Mouse (Mus musculus): ENCODE data around the gene Plcl2. TPM values are rescaled to one million over a fixed set of nuclear protein-coding genes. Genes with fewer than 3 reads are reported as not detected.
"Not testable (repeated sequence)": the region's sequence is repeated elsewhere in the genome, so short reads cannot be mapped to it uniquely, and the experiment has no call there.

Gene Plcl2
- polyA plus RNA-seq, 1 experiment from 2014 or later, result 6.0 TPM

DNA sequence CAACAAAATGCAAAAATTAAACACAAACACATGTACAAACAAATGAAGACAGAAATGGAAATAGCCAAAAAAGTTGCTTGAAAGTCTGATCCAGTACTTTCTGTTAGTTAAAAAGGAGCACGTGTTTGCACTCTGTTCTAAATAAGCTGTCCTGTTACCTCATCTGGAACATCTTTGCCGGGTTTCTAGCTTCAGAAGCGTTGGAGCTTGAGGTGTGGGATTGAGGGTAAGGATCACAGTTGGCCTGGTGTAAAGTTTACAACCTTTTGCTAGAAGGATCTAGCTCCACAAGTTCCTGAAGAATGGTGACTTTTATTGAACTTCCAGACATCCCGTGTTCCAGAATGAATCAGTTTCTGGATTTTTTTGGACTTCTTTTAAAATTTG, 49.0 kb downstream of the Plcl2 start:
- 0 out of 2 replicates have a peak, but pooled peaks cover 9% of the 10 kb centered on the region for H3K4me1 ChIP-seq
- WGBS, result 84% methylated on average over 4 of the region's 4 CpGs
- no peak overlapping the region for H3K27ac ChIP-seq (replicated peaks)
- no peaks in the 10 kb centered on the region for H3K36me3 ChIP-seq (replicated peaks)
- no peak for DNase-seq (ENCODE audit: low spot score)
- no peaks in the 10 kb centered on the region for H3K27me3 ChIP-seq (replicated peaks; ENCODE audit: low read depth, poor library complexity, severe bottlenecking)
- no peak overlapping the region for H3K4me3 ChIP-seq
- H3K9me3 ChIP-seq, result no peaks in the 10 kb centered on the region

DNA sequence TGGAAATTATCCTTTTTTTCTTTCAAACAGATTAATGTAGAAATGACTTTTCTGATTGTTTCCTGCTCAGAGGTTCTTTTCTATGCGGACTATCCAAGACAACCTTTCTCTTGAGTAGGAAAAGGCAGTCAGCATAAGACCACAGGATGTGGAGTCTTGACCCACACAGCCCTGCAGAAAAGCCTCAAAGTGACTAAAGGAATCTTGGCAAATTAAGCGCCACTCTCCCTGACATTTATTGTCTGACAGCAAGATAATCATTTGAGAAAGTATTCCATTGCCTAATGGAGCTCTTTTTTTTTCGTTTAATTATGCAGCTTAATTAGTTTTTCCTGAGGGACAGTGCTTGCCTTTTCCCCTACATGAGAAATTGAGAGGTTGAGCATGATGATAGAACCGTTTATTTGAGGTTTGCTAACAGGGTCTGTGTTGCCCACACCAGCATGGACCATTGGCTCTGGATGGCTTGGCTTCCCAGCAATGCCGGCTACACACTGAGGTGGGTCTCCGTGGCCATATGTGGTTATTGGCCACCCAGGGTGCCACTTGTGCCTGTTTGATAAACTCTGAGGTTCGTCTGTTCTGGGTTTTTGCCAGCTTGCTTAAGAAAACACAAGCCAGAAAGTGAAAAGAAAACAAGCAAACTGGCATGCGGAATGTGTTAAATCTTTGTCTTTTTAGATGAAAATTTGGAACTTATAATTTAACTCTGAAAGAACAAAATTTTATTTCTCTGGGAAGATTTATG, 56.3 kb downstream of the Plcl2 start:
- no peak overlapping the region for H3K4me3 ChIP-seq
- WGBS, result 54% methylated on average over 8 of the region's 8 CpGs
- DNase-seq (ENCODE audit: low spot score), result no peak
- no peaks in the 10 kb centered on the region for H3K27me3 ChIP-seq (replicated peaks; ENCODE audit: low read depth, poor library complexity, severe bottlenecking)
- H3K9me3 ChIP-seq, result no peaks in the 10 kb centered on the region
- peaks cover 11% of the 10 kb centered on the region; the same call in 1 of the 2 replicates for H3K4me1 ChIP-seq
- H3K27ac ChIP-seq (replicated peaks), result no peak overlapping the region
- H3K36me3 ChIP-seq (replicated peaks), result no peaks in the 10 kb centered on the region

GRCm38 (mm10) chr17:50568846-50569245, 59.6 kb downstream of the Plcl2 start:
- no peaks in the 10 kb centered on the region for H3K9me3 ChIP-seq
- peaks cover 8% of the 10 kb centered on the region; the same call in 1 of the 2 replicates for H3K4me1 ChIP-seq
- WGBS, result 96% methylated on average over 2 of the region's 2 CpGs
- H3K27ac ChIP-seq (replicated peaks), result no peak overlapping the region
- no peak overlapping the region for H3K4me3 ChIP-seq
- no peaks in the 10 kb centered on the region for H3K27me3 ChIP-seq (replicated peaks; ENCODE audit: low read depth, poor library complexity, severe bottlenecking)
- no peak for DNase-seq (ENCODE audit: low spot score)
- H3K36me3 ChIP-seq (replicated peaks), result no peaks in the 10 kb centered on the region

GRCm38 (mm10) chr17:50570228-50570627, 61.0 kb downstream of the Plcl2 start:
- H3K4me3 ChIP-seq; H3K9me3 ChIP-seq; DNase-seq (ENCODE audit: low spot score); H3K27ac ChIP-seq (replicated peaks); H3K27me3 ChIP-seq (replicated peaks; ENCODE audit: low read depth, poor library complexity, severe bottlenecking); H3K36me3 ChIP-seq (replicated peaks); H3K4me1 ChIP-seq: not testable (repeated sequence)
- WGBS, result 93% methylated on average over 5 of the region's 5 CpGs

DNA sequence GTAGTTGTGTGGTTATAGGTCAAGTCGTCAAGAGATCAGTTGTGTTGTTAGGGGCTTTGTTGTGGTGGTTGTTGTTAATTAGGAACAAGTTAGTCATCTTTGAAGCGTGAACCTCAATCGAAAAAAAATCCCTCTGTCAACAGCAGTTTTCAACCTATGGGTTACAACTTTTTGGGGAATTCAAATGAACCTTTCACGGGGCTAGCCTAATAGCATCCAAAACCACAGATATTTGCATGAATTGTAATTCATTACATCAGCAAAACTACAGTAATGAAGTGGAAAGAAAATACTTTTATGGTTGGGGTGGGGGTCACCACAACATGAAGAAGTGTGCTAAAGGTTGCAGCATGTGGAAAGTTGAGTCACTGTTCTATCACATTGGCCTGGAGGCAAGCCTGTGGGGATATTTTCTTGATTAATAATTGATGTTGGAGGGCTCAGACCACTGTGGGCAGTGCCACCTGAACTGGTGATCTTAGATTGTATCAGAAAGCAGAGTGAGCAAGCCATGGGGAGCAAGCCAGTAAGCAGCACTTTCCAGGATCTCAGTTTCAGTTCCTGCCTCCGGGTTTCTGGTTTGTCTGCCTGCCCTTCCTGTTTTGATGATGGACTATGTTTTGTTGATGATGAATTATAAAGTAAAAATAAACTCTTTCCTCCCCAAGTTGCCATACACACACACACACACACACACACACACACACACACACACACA, 61.6 kb downstream of the Plcl2 start:
- no peaks in the 10 kb centered on the region for H3K27me3 ChIP-seq (replicated peaks; ENCODE audit: low read depth, poor library complexity, severe bottlenecking)
- no peak overlapping the region for H3K27ac ChIP-seq (replicated peaks)
- H3K4me1 ChIP-seq, result no peaks in the 10 kb centered on the region
- DNase-seq (ENCODE audit: low spot score), result no peak
- no peaks in the 10 kb centered on the region for H3K36me3 ChIP-seq (replicated peaks)
- H3K4me3 ChIP-seq, result no peak overlapping the region
- 80% methylated on average over 5 of the region's 5 CpGs for WGBS
- H3K9me3 ChIP-seq, result no peaks in the 10 kb centered on the region

DNA sequence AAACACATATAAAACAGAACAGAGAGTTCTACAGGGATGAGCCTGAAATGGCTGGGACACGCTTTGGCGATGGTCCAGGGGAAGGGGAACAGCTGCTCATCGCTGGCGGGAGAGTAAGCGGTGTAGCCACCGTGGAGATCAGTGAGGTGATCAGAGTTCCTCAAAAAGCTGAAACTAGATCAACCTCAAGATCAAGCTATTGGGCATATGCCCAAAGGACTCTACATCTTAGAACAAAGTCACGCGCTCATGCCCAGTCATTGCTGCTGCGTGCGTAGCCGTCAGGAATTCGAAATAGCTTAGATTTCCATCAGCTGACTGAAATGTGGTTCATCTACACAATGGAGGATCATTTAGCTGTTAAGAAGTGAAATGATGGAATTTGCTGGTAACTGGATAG, 65.0 kb downstream of the Plcl2 start:
- no peak overlapping the region for H3K27ac ChIP-seq (replicated peaks)
- no peaks in the 10 kb centered on the region for H3K9me3 ChIP-seq
- no peaks in the 10 kb centered on the region for H3K27me3 ChIP-seq (replicated peaks; ENCODE audit: low read depth, poor library complexity, severe bottlenecking)
- H3K4me1 ChIP-seq, result no peaks in the 10 kb centered on the region
- WGBS, result 95% methylated on average over 12 of the region's 12 CpGs
- H3K36me3 ChIP-seq (replicated peaks), result no peaks in the 10 kb centered on the region
- no peak overlapping the region for H3K4me3 ChIP-seq
- no peak for DNase-seq (ENCODE audit: low spot score)

DNA sequence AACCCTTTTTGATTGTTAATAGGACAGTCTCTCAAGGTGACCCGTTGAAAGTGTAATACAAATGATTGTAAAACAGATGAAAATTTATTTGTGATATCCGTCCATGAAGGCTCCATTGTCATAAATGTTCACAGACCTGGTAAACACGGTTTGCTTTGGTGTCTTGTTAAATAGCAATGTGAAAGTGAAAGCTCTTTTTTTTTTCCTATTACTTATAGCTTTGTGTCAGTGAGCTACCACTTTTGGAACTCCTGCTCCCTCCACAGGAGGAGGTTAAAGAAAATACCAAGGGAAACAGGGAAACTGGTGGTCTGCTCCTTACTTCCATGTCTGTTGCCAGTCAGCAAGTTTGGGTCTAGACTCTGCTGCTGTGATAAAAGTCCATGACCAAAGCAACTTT, 71.2 kb downstream of the Plcl2 start:
- no peaks in the 10 kb centered on the region for H3K4me1 ChIP-seq
- H3K36me3 ChIP-seq (replicated peaks), result no peaks in the 10 kb centered on the region
- no peaks in the 10 kb centered on the region for H3K9me3 ChIP-seq
- no peak for DNase-seq (ENCODE audit: low spot score)
- H3K4me3 ChIP-seq, result no peak overlapping the region
- WGBS, result 91% methylated on average over 3 of the region's 3 CpGs
- H3K27me3 ChIP-seq (replicated peaks; ENCODE audit: low read depth, poor library complexity, severe bottlenecking), result no peaks in the 10 kb centered on the region
- H3K27ac ChIP-seq (replicated peaks), result no peak overlapping the region

GRCm38 (mm10) chr17:50586834-50587233, 77.6 kb downstream of the Plcl2 start:
- Histone ChIP-seq H3K4me1 (no peaks in the 10 kb centered on the region), H3K9me3 (no peaks in the 10 kb centered on the region), H3K36me3 (replicated peaks) (no peaks in the 10 kb centered on the region), H3K27me3 (replicated peaks; ENCODE audit: low read depth, poor library complexity, severe bottlenecking) (no peaks in the 10 kb centered on the region), H3K27ac (replicated peaks) (no peak overlapping the region), H3K4me3 (no peak overlapping the region)
- 92% methylated on average over 5 of the region's 5 CpGs for WGBS
- no peak for DNase-seq (ENCODE audit: low spot score)

DNA sequence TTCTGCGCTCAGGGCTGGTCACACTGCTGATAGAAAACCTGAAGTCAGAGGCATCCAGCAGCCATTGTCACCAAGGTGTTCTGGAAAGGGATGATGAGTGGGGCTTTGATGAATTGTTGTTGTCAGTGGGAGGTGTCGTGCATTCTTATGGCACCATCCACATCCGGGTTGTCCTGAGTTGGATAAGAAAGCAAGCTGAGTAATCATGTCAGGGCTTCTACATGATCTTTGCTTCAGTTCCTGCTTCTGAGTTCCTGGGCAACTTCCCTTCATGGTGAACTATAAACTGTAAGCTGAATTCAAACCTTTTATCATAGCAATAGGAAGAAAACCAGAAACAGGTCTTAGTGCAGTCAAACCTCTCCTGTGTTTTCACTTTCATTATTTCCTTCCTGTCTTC, 78.7 kb downstream of the Plcl2 start:
- no peak overlapping the region for H3K4me3 ChIP-seq
- no peaks in the 10 kb centered on the region for H3K36me3 ChIP-seq (replicated peaks)
- no peaks in the 10 kb centered on the region for H3K27me3 ChIP-seq (replicated peaks; ENCODE audit: low read depth, poor library complexity, severe bottlenecking)
- WGBS, result 80% methylated on average over 3 of the region's 3 CpGs
- no peaks in the 10 kb centered on the region for H3K9me3 ChIP-seq
- H3K4me1 ChIP-seq, result no peaks in the 10 kb centered on the region
- DNase-seq (ENCODE audit: low spot score), result no peak
- no peak overlapping the region for H3K27ac ChIP-seq (replicated peaks)

DNA sequence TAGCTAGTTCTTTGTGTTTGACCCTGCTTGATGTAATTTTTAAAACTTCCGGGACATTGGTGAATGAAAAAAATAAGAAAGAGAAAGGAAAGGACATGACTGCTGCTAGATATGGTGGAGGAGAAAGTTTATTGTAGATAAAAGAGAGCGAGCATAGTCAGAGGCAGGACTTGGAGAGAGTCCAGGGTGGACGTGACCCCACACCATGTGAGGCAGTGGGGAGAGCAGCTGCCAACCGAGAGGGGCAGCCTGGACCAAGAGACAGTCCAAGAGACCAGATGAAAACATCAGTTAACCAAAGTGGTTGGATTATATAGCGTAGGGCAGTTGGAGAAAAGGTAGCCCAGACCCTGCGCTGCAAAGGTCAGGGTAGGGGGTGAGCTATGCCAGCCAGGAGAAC, 91.0 kb downstream of the Plcl2 start:
- 87% methylated on average over 6 of the region's 6 CpGs for WGBS
- DNase-seq (ENCODE audit: low spot score), result no peak
- H3K27ac ChIP-seq (replicated peaks), result no peak overlapping the region
- no peaks in the 10 kb centered on the region for H3K36me3 ChIP-seq (replicated peaks)
- H3K27me3 ChIP-seq (replicated peaks; ENCODE audit: low read depth, poor library complexity, severe bottlenecking), result no peaks in the 10 kb centered on the region
- H3K4me1 ChIP-seq, result no peaks in the 10 kb centered on the region
- no peaks in the 10 kb centered on the region for H3K9me3 ChIP-seq
- H3K4me3 ChIP-seq, result no peak overlapping the region

GRCm38 (mm10) chr17:50600696-50601095, 91.5 kb downstream of the Plcl2 start:
- Histone ChIP-seq H3K27ac (replicated peaks) (no peak overlapping the region), H3K9me3 (no peaks in the 10 kb centered on the region), H3K36me3 (replicated peaks) (no peaks in the 10 kb centered on the region), H3K4me1 (no peaks in the 10 kb centered on the region), H3K27me3 (replicated peaks; ENCODE audit: low read depth, poor library complexity, severe bottlenecking) (no peaks in the 10 kb centered on the region), H3K4me3 (no peak overlapping the region)
- DNase-seq (ENCODE audit: low spot score), result no peak
- 86% methylated on average over 1 of the region's 1 CpGs for WGBS

GRCm38 (mm10) chr17:50606890-50607289, 97.7 kb downstream of the Plcl2 start:
- Histone ChIP-seq H3K27ac (replicated peaks) (no peak overlapping the region), H3K27me3 (replicated peaks; ENCODE audit: low read depth, poor library complexity, severe bottlenecking) (no peaks in the 10 kb centered on the region), H3K36me3 (replicated peaks) (peaks cover 26% of the 10 kb centered on the region), H3K4me1 (no peaks in the 10 kb centered on the region), H3K9me3 (no peaks in the 10 kb centered on the region), H3K4me3 (no peak overlapping the region)
- 97% methylated on average over 2 of the region's 2 CpGs for WGBS
- DNase-seq (ENCODE audit: low spot score), result no peak

DNA sequence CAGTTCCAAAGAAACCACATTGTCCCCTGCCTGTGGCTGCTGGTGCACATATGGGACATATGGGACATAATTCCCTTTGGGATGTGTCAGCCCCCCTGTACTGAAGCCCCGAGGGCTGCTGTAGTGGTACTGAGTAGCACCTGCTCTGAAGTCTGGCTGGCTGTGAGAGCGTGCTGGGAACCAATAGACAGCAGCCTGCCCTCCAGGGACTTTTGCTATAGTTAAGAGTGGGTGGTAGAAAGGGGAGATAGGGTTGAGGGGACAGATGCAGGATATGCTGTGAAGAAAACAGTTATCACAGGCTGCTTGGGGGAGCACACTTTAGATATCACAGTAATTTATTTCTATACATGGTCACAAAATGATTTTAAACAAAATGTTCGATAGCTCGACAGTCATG, 100.7 kb downstream of the Plcl2 start:
- Histone ChIP-seq H3K9me3 (peaks cover 4% of the 10 kb centered on the region; the same call in 1 of the 2 replicates), H3K36me3 (replicated peaks) (peaks cover 48% of the 10 kb centered on the region), H3K4me1 (no peaks in the 10 kb centered on the region), H3K27me3 (replicated peaks; ENCODE audit: low read depth, poor library complexity, severe bottlenecking) (no peaks in the 10 kb centered on the region), H3K4me3 (no peak overlapping the region), H3K27ac (replicated peaks) (no peak overlapping the region)
- no peak for DNase-seq (ENCODE audit: low spot score)
- 91% methylated on average over 4 of the region's 4 CpGs for WGBS

Measured in embryonic facial prominence, embryonic 10.5 days (tissue).